Mouse (Mus musculus): ENCODE data around the gene Ldlrap1. TPM values are rescaled to one million over a fixed set of nuclear protein-coding genes. Genes with fewer than 3 reads are reported as not detected.

Ldlrap1 gene
- total and polyA plus RNA-seq, 2 experiments from 2014 or later: 9.4 to 12.3 TPM

DNA sequence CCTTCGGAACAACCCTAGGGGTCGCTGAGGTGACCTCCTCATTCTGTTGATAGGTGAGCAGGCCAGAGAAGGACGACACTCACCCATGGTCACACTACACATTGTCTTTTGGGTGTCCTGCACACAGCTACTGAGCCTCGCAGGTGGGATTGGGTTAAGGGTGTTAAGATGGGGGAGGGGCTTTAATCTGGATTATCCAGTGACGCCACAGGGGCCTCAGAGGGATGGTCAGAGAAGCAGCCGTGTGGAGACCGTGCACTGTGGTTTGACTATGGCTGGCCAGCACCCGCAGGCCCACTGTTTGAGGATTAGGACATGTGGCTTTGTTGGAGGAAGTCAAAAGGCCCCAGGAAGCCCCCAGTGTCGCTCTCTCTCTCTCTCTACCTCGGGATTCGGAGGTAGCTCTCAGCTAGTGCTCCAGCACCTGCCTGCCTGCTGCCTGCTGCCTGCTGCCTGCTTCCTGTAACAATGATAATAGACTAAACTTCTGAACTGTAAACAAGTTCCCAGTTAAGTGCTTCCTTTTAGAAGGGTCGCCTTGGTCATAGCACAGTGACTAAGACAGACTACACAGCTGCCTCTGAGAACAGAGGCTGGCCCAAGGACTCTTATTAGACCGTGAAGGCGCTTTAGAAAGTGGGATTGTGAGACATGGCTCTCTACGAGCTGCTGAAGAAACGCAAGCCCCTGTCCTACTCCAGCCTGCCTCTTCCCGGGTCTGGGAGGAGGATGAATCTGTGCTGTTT is 14.1 kb downstream of the Ldlrap1 start:
- Histone ChIP-seq H3K27me3 (ENCODE audit: control insufficient read depth, insufficient read depth, low read length) (no peaks in the 10 kb centered on the region), H3K9ac (replicated peaks; ENCODE audit: low read depth, low read length) (no peak overlapping the region), H3K4me2 (ENCODE audit: low read depth, low read length) (no peak overlapping the region), H3K9me3 (replicated peaks; ENCODE audit: control insufficient read depth, low read length) (no peaks in the 10 kb centered on the region), H3K4me3 (ENCODE audit: low read depth, low read length) (no peak overlapping the region), H3K27ac (ENCODE audit: low read depth) (peak overlapping the region; percentile 44; the same call in 1 of the 2 replicates), H3K36me3 (replicated peaks; ENCODE audit: control insufficient read depth, insufficient read depth, low read length) (peaks cover 19% of the 10 kb centered on the region), H3K4me1 (ENCODE audit: control insufficient read depth, insufficient read depth) (peaks cover 14% of the 10 kb centered on the region)
- 54% methylated on average over 17 of the region's 17 CpGs for WGBS
- no peak for ATAC-seq (ENCODE audit: insufficient read depth, low read depth)
- DNase-seq (ENCODE audit: low spot score): no peak
- TF ChIP-seq EP300 (IDR thresholded peaks at IDR 0.05; ENCODE audit: low read depth) (no peak), CTCF (IDR thresholded peaks at IDR 0.05; ENCODE audit: low read depth) (no peak)

- H3K27me3 ChIP-seq (ENCODE audit: control insufficient read depth, insufficient read depth, low read length): no peaks in the 10 kb centered on the region
- no peak overlapping the region for H3K4me3 ChIP-seq (ENCODE audit: low read depth, low read length)
- no peak overlapping the region; the same call in 1 of the 2 replicates for H3K9ac ChIP-seq (replicated peaks; ENCODE audit: low read depth, low read length)
- no peaks in the 10 kb centered on the region for H3K9me3 ChIP-seq (replicated peaks; ENCODE audit: control insufficient read depth, low read length)
- TF ChIP-seq EP300 (IDR thresholded peaks at IDR 0.05; ENCODE audit: low read depth) (no peak), CTCF (IDR thresholded peaks at IDR 0.05; ENCODE audit: low read depth) (no peak)
- H3K27ac ChIP-seq (ENCODE audit: low read depth): peak overlapping the region; percentile 22; the same call in 1 of the 2 replicates
- 44% methylated on average over 11 of the region's 11 CpGs for WGBS
- ATAC-seq (ENCODE audit: insufficient read depth, low read depth) (peak; percentile 49), DNase-seq (ENCODE audit: low spot score) (no peak)
- H3K4me1 ChIP-seq (ENCODE audit: control insufficient read depth, insufficient read depth): peaks cover 13% of the 10 kb centered on the region; the same call in 1 of the 2 replicates
- H3K36me3 ChIP-seq (replicated peaks; ENCODE audit: control insufficient read depth, insufficient read depth, low read length): peaks cover 26% of the 10 kb centered on the region
- no peak overlapping the region for H3K4me2 ChIP-seq (ENCODE audit: low read depth, low read length)
Measured at GRCm38 (mm10) chr4:134752911-134753426, 14.9 kb downstream of the Ldlrap1 start.

DNA sequence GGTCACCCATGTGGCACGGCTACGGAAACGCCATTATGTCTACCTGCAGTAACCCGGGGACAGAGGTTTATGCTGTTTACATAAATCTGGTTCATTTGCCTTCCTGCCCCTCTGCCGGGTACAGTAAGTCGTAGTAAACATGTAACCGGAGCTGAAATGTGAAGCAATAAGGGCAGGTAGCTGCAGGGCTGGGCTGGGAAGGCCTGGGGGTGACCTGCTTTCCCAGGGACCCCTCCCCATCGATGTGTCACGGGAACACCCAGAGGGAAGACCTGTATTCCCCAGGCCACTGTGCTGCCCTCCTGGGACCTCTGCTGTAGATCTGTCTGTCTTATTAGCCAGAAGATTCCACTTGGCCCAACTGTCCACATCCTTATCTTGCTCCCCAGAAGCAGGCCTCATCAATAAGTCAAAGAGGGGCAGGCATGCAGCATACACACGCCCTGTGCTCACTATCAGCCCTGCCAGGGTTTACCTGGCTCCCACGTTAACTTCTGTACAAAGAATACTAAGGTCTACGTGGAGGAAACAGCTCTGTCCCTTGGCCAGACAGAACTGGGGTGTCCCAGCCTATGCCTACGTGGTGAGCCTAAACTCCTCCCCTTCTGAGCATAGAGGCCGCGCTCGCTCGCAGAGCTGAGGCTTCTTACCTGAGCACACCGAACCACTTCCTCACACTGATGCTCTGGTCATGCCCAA is 16.0 kb downstream of the Ldlrap1 start:
- Histone ChIP-seq H3K4me2 (ENCODE audit: low read depth, low read length) (no peak overlapping the region), H3K9me3 (replicated peaks; ENCODE audit: control insufficient read depth, low read length) (no peaks in the 10 kb centered on the region), H3K4me1 (ENCODE audit: control insufficient read depth, insufficient read depth) (peaks cover 13% of the 10 kb centered on the region; the same call in 1 of the 2 replicates), H3K36me3 (replicated peaks; ENCODE audit: control insufficient read depth, insufficient read depth, low read length) (peaks cover 38% of the 10 kb centered on the region), H3K27me3 (ENCODE audit: control insufficient read depth, insufficient read depth, low read length) (no peaks in the 10 kb centered on the region), H3K4me3 (ENCODE audit: low read depth, low read length) (no peak overlapping the region), H3K9ac (replicated peaks; ENCODE audit: low read depth, low read length) (no peak overlapping the region), H3K27ac (ENCODE audit: low read depth) (no peak overlapping the region)
- no peak for DNase-seq (ENCODE audit: low spot score)
- TF ChIP-seq CTCF (IDR thresholded peaks at IDR 0.05; ENCODE audit: low read depth) (no peak), EP300 (IDR thresholded peaks at IDR 0.05; ENCODE audit: low read depth) (no peak)
- ATAC-seq (ENCODE audit: insufficient read depth, low read depth): no peak
- WGBS: 87% methylated on average over 18 of the region's 18 CpGs

- DNase-seq (ENCODE audit: low spot score) (no peak), ATAC-seq (ENCODE audit: insufficient read depth, low read depth) (no peak)
- TF ChIP-seq EP300 (IDR thresholded peaks at IDR 0.05; ENCODE audit: low read depth) (no peak), CTCF (IDR thresholded peaks at IDR 0.05; ENCODE audit: low read depth) (no peak)
- no peak overlapping the region for H3K27ac ChIP-seq (ENCODE audit: low read depth)
- H3K27me3 ChIP-seq (ENCODE audit: control insufficient read depth, insufficient read depth, low read length): no peaks in the 10 kb centered on the region
- no peak overlapping the region for H3K4me2 ChIP-seq (ENCODE audit: low read depth, low read length)
- H3K9me3 ChIP-seq (replicated peaks; ENCODE audit: control insufficient read depth, low read length): no peaks in the 10 kb centered on the region
- H3K4me1 ChIP-seq (ENCODE audit: control insufficient read depth, insufficient read depth): peaks cover 13% of the 10 kb centered on the region; the same call in 1 of the 2 replicates
- WGBS: 68% methylated on average over 6 of the region's 6 CpGs
- no peak overlapping the region for H3K4me3 ChIP-seq (ENCODE audit: low read depth, low read length)
- H3K9ac ChIP-seq (replicated peaks; ENCODE audit: low read depth, low read length): no peak overlapping the region
- peaks cover 48% of the 10 kb centered on the region for H3K36me3 ChIP-seq (replicated peaks; ENCODE audit: control insufficient read depth, insufficient read depth, low read length)
Measured at GRCm38 (mm10) chr4:134750825-134751224, 17.0 kb downstream of the Ldlrap1 start.

GRCm38 (mm10) chr4:134750263-134750662 is 17.6 kb downstream of the Ldlrap1 start:
- Histone ChIP-seq H3K4me1 (ENCODE audit: control insufficient read depth, insufficient read depth) (peaks cover 13% of the 10 kb centered on the region; the same call in 1 of the 2 replicates), H3K27ac (ENCODE audit: low read depth) (no peak overlapping the region), H3K27me3 (ENCODE audit: control insufficient read depth, insufficient read depth, low read length) (no peaks in the 10 kb centered on the region), H3K9ac (replicated peaks; ENCODE audit: low read depth, low read length) (no peak overlapping the region), H3K9me3 (replicated peaks; ENCODE audit: control insufficient read depth, low read length) (no peaks in the 10 kb centered on the region), H3K36me3 (replicated peaks; ENCODE audit: control insufficient read depth, insufficient read depth, low read length) (peaks cover 53% of the 10 kb centered on the region), H3K4me2 (ENCODE audit: low read depth, low read length) (no peak overlapping the region), H3K4me3 (ENCODE audit: low read depth, low read length) (no peak overlapping the region)
- no peak for ATAC-seq (ENCODE audit: insufficient read depth, low read depth)
- DNase-seq (ENCODE audit: low spot score): no peak
- 55% methylated on average over 5 of the region's 5 CpGs for WGBS
- TF ChIP-seq CTCF (IDR thresholded peaks at IDR 0.05; ENCODE audit: low read depth) (no peak), EP300 (IDR thresholded peaks at IDR 0.05; ENCODE audit: low read depth) (no peak)

Measured in heart, postnatal 0 days (tissue).